Mouse (Mus musculus): ENCODE results near the gene Map4k2. TPM values are rescaled to one million over a fixed set of nuclear protein-coding genes. Genes with fewer than 3 reads are reported as not detected.

Gene Map4k2
- total RNA-seq, 2 experiments from 2014 or later = 82.6 to 85.8 TPM

DNA sequence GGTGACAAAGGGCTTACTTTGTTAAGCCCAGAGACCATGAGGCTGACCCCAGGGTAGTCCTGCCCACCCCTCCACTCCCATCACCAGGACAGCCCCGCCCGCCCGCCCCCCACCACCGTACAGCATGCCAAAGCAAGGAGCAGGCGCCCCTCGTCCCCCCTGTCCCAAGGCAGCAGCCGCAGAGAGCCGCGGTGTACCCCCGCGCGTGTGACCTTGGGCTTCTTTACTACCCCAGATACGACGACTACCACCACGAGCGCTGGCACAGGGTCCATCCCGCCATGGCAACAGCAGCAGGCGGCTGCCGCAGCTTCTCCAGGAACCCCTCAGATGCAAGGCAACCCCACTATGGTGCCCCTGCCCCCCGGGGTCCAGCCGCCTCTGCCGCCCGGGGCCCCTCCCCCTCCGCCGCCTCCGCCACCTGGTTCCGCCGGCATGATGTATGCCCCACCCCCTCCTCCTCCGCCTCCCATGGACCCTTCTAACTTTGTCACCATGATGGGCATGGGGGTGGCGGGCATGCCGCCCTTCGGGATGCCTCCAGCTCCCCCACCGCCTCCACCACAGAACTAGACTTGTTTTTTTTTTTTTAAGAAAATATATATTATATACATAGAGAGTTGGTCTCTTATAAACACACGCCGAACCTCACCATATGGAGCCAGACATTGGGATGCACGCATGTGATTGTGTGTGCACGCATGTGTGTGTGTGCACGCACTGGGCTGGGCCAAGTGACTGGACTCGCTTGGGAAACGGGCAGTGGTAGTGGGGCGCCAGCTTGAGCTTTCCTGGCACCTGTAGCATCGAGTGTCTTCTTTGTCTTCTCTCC is 34.7 kb downstream of the Map4k2 start:
- DNase-seq (ENCODE audit: low spot score in 2 of 2) = no peak

- DNase-seq (ENCODE audit: low spot score in 2 of 2) = peak in 1 of 2 experiments; percentile 56
Observed at GRCm38 (mm10) chr19:6376255-6376564, 35.3 kb downstream of the Map4k2 start.

- no peak for DNase-seq (ENCODE audit: low spot score in 2 of 2)
Observed at GRCm38 (mm10) chr19:6376643-6377042, 35.7 kb downstream of the Map4k2 start.

GRCm38 (mm10) chr19:6377327-6378040 is 36.5 kb downstream of the Map4k2 start:
- no peak for DNase-seq (ENCODE audit: low spot score in 2 of 2)

- no peak for DNase-seq (ENCODE audit: low spot score in 2 of 2)
Observed at GRCm38 (mm10) chr19:6380411-6381166, 39.7 kb downstream of the Map4k2 start.

DNA sequence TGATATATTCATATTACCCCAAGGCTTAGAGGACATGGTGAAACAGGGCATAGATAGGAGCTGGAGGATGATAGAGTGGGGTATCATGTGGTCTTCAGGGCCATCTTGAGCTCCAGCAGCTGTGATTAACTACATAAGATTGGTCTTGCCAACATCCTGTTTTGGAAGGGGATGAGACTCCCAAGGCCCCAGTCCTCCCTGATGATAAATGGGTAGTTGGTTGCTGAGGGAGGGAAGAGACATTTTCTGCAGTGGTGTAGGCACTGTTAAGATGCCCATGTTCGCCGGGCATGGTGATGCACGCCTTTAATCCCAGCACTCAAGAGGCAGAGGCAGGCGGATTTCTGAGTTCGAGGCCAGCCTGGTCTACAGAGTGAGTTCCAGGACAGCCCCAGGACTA is 40.3 kb downstream of the Map4k2 start:
- DNase-seq (ENCODE audit: low spot score in 2 of 2) = no peak

DNA sequence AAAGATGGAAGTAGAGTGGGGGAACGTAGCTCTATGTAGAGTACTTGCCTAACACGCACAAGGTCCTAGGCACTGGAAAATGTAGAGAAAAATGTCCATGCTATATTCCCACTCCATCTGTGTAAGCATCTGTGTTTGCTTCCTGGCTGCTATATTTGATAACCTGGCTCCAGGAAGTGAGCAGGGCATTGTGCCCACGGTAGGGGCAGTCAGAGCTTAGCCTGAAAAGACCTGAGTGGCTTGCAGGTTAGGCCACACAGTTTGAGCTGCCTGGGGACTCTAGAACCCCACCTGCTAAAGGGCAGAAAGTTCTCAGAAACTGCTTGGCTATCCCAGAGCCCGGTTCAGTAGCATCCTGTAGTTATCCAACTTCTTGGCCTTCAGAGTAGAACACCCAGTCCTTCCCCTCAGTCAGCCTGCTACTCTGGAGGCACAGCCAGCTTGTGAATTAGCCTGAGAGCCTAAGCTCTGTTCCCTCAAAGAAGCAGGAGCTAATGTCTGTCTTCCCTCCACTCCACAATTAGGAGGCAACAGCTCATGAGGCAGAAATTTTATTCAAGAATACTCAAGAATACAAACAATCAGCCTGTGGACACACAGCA is 41.5 kb downstream of the Map4k2 start:
- DNase-seq (ENCODE audit: low spot score in 2 of 2) = no peak

DNA sequence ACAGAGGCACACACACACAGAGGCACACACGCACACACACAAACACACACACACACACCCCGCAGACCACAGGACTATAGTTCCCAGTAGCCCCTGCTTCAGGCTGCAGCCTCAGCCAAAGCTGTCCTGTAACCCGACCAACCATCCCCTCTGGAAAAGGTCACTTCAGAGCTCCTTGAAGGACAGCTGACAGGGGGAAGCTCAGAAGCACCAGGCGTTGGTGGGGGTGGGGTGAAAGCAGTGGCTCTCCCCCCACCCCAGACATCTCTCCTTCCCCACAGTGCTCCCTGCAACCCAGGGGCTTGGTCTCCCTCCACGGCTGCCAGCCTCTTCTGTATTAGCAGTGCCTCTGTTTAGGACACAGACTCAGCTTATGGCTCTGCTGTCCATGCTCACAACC is 42.5 kb downstream of the Map4k2 start:
- no peak for DNase-seq (ENCODE audit: low spot score in 2 of 2)

DNA sequence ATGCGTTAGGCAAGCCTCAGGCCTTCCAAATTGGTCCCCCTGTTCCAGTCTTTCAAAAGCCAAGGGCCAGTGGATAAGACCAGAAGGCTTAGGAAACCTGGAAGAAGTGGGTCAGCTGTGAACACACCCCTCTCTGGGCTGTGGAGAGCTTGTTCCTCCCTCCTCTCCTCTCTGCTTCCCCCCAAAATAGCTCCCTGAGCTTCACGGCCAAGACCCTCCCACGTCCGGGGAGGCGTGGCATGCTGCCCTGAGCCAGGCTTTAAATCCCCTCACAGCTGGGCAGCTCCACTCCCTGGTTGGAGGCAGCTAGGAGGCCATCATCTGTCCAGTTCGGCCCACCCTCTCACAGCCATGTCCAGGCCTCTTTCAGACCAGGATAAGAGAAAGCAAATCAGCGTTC is 43.2 kb downstream of the Map4k2 start, which contains the start of gene Pygm:
Gene Pygm (plus strand): TSS at position 272 of the 400 bp plus-strand sequence.
- DNase-seq (ENCODE audit: low spot score in 2 of 2) = no peak

DNA sequence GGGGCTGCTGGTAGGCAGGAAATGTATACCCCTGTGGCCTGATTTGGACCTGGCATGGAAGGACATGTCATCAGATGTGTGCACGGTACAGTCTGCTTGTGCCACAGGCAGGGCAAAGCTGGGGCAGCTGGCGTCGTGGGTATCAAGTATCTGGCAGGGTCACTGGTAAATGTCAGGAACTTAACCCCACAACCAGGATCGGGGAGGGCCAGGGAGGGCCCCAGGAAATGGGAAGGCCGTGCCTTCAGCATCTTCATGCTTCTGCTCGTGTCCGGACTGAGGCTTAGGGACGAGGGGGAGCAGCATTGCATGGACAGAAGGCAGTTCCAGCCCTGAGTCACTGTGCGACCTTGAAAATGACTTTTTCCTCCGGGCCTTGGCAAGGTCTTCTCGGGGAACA is 44.0 kb downstream of the Map4k2 start:
- no peak for DNase-seq (ENCODE audit: low spot score in 2 of 2)

DNA sequence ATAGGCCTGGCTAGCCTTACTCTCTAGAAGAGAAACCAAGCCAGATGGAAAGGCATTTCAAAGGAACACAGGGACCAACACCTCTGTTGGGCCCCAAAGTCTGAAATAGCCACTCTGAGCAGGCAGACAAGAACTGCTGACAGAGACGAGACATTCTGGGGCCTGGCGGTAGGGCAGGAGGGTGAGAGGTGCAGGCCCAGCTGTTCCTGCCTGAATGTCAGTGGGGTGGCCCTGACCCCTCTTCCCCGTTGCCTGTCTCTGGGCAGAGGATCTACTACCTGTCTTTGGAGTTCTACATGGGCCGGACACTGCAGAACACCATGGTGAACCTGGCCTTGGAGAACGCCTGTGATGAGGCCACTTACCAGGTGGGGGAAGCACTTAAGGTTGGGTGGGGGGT is 44.5 kb downstream of the Map4k2 start:
- no peak for DNase-seq (ENCODE audit: low spot score in 2 of 2)

DNA sequence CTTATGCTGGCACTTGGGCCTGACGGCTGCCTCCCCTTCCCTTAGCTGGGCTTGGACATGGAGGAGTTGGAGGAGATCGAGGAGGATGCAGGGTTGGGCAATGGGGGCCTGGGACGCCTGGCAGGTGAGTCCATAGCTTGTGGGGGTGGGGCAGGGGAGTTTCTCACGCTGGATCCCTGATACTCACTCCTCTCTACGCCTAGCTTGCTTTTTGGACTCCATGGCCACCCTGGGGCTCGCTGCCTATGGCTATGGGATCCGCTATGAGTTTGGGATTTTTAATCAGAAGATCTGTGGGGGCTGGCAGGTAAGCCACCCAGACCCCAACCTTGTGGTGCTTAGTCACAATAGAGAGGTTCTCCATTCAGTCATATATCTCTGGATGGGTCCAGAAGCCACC is 44.9 kb downstream of the Map4k2 start:
- no peak for DNase-seq (ENCODE audit: low spot score in 2 of 2)

DNA sequence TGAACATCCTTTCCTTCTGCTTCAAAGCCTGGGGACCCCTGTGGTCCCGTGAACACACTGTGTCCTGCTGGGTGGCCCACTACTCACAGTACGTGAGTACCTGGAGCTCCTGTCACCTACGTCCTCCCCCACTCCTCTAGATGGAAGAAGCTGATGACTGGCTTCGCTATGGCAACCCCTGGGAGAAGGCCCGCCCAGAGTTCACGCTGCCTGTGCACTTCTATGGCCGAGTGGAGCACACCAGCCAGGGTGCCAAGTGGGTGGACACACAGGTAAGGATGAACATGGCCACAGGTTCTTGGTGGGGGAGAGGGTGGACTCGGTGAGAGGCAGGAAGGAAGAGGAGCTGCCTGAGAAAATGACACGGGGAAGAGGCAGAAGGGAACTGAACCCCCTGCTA is 45.3 kb downstream of the Map4k2 start:
- DNase-seq (ENCODE audit: low spot score in 2 of 2) = no peak

GRCm38 (mm10) chr19:6388006-6388405 is 47.1 kb downstream of the Map4k2 start:
- DNase-seq (ENCODE audit: low spot score in 2 of 2) = no peak

GRCm38 (mm10) chr19:6389803-6390202 is 48.9 kb downstream of the Map4k2 start:
- no peak for DNase-seq (ENCODE audit: low spot score in 2 of 2)

GRCm38 (mm10) chr19:6390251-6390650 is 49.3 kb downstream of the Map4k2 start:
- DNase-seq (ENCODE audit: low spot score in 2 of 2) = no peak

- DNase-seq (ENCODE audit: low spot score in 2 of 2) = no peak
Observed at GRCm38 (mm10) chr19:6392743-6393393, 51.9 kb downstream of the Map4k2 start.

GRCm38 (mm10) chr19:6393637-6394036 is 52.7 kb downstream of the Map4k2 start:
- DNase-seq (ENCODE audit: low spot score in 2 of 2) = no peak

DNA sequence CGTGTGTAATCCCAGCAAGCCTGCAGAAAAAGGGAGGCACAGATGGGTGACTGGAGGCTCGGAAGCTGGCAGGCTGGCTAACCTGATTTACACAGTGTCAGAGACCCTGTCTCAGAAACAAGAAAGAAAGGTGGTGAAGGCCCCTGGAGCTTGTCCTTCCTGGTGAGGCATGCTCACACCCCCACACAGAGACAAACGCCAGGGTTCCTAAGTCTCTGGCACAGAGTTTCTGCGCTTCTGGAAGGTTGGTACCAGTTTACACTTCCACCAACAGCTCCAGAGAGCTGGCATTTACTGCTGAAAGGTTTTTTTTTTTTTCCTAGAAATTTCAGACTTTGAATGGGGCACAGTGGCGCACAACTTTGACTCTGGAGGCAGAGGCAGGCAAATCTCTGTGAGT is 55.3 kb downstream of the Map4k2 start:
- no peak for DNase-seq (ENCODE audit: low spot score in 2 of 2)

DNA sequence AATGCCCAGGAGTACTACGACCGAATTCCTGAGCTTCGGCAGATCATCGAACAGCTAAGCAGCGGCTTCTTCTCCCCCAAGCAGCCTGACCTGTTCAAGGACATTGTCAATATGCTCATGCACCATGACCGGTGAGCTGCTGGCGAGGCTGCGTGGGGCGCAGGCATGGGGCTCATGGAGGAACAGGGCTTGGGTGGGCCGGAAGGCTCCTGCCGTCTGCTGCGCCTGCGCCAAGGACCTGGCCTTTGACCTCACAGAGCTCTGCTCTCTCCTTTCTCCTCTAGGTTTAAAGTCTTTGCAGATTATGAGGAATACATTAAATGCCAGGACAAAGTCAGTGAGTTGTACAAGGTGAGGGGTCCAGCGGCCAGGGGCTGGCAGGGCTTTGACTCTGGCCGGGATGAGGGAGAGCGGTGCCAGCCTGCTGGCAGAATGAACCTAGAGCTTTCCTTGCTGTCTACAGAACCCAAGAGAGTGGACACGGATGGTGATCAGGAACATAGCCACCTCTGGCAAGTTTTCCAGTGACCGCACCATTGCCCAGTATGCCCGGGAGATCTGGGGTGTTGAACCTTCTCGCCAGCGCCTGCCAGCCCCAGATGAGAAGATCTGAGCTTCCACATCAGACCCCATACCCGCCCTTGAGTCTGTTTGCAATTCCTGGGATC is 56.8 kb downstream of the Map4k2 start:
- DNase-seq (ENCODE audit: low spot score in 2 of 2) = no peak

Measured in layer of hippocampus, postnatal 14 days (tissue).